Mouse (Mus musculus) spleen, postnatal 0 days (tissue): ENCODE results near the gene Htr1f. TPM values are rescaled to one million over a fixed set of nuclear protein-coding genes. Genes with fewer than 3 reads are reported as not detected.

Experiments
- polyA plus RNA-seq: library from polyadenylated mRNA; unstranded; fragments of >200 nt; fragmentation: Nextera tagmentation; extraction: Ambion mirVana; gene quantifications from 2 replicates; pipeline ENCODE4 v1.2.1, GENCODE M21; 2015

The Htr1f gene
- polyA plus RNA-seq = 0.05 and 0.06 TPM in 2 replicates

DNA sequence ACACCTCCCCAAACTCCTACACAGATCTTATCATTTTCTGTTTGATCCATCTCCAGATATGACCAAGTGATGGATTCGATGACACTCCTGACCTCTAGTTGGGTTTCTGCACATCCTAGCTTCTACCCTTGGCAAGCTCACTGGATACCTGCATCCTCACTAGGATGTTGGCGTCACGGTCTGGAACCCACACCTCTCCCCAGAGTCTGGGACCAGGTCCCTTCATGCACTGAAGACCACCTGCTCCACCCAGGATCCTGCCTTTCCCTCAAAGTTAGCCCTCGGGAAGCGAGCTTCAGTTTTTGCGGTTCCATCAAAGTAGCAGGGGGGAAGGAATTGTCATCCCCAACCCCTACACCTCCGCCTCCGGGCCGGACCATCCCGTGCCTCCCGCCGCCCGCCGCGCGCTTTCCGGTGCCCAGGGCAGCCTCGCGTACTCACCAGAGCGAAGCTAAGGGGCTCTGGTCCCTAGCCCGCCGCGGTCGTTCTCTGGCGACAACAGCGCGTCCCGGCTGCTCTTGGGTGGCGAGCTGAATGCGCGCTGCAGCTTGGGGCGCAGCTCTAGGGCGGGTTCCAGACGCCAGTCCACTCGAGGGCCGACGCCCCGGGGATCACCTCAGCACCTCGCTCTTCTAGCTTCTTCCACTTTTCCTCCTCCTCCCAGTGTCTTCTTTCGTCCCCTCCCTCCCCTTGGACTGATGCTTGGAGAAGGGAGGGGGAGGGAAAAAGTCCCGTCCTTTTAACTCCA is at the start of gene Htr1f:
Gene Htr1f, minus strand, starts transcription at position 671 of the 748 bp plus-strand sequence.

